Mouse (Mus musculus) stomach, embryonic 15.5 days (tissue): ENCODE measurements around the gene Ppfia3. TPM values are rescaled to one million over a fixed set of nuclear protein-coding genes. Genes with fewer than 3 reads are reported as not detected.
"Not testable (repeated sequence)": the region's sequence is repeated elsewhere in the genome, so short reads cannot be mapped to it uniquely, and the experiment has no call there.

Source experiments
- ATAC-seq: fragments of 200-750 bp; cut with Nextera tagmentation; 2 replicates; pipeline ENCODE4 v1.8.0; 2017; ENCODE audit warnings: low read depth, moderate number of reproducible peaks, moderate TSS enrichment; ENCODE audit not compliant: insufficient read depth, low FRiP score
- H3K27ac ChIP-seq: fragments of 300-500 bp; sonication (generic); 2 replicates; pipeline ENCODE4 v1.5.1; 2015; ENCODE audit warnings: mild to moderate bottlenecking, inconsistent platforms
- H3K27me3 ChIP-seq: fragments of 300-500 bp; sonication (generic); replicated peaks from 2 replicates; pipeline ENCODE4 v1.6.1; 2015; ENCODE audit warnings: inconsistent platforms
- H3K36me3 ChIP-seq: fragments of 300-500 bp; sonication (generic); 2 replicates; pipeline ENCODE4 v1.6.1; 2015; ENCODE audit warnings: inconsistent platforms
- H3K4me1 ChIP-seq: fragments of 300-500 bp; sonication (generic); 2 replicates; pipeline ENCODE4 v1.6.1; 2015; ENCODE audit warnings: inconsistent platforms
- H3K4me2 ChIP-seq: fragments of 300-500 bp; sonication (generic); 2 replicates; pipeline ENCODE4 v1.6.1; 2015; ENCODE audit warnings: mild to moderate bottlenecking, inconsistent platforms
- H3K4me3 ChIP-seq: fragments of 300-500 bp; sonication (generic); replicated peaks from 2 replicates; pipeline ENCODE4 v1.5.1; 2015; ENCODE audit warnings: inconsistent platforms
- H3K9ac ChIP-seq: fragments of 300-500 bp; sonication (generic); 2 replicates; pipeline ENCODE4 v1.6.1; 2015; ENCODE audit warnings: inconsistent platforms
- H3K9me3 ChIP-seq: fragments of 300-500 bp; sonication (generic); 2 replicates; pipeline ENCODE4 v1.6.1; 2016; ENCODE audit warnings: inconsistent platforms
- WGBS: fragments of 180-500 bp; shearing (Covaris S2); methylation state at CpG from one replicate; pipeline ENCODE4 v1.1.7; 2015; 5-methylcytosine and 5-hydroxymethylcytosine counted together
- polyA plus RNA-seq: library from polyadenylated mRNA; unstranded; fragments of >200 nt; fragmentation: Nextera tagmentation; extraction: Ambion mirVana; gene quantifications from 2 replicates; pipeline ENCODE4 v1.2.1, GENCODE M21; 2015

Ppfia3 gene
- polyA plus RNA-seq, 1 experiment from 2014 or later: 4.8 TPM

DNA sequence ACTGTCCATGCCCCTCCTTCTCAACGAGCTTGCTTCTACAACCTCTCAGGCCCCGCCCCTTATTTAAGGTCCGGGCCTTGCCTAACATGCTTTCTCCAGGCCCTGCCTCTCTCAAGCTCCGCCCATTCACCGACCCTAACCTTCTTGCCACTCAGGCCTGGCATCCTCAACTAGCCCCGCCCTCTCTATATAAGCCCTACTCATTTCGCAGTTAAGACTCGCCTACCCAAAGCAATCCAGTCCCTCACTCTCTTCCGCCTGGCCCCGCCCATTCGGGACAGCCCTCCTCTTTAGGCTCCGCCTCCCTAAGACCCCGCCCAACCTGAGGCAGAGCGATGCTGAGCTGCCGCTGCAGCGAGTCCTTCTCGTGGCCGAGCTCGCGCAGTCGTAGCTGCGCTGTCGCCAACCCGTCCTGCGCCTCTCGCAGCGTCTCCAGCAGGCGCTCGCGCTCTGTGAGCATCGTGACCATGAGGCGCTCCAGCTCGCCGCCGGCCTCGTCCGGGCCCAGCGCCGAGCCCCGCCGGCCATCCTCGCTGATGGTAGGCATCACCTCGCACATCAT is 5.5 kb downstream of the Ppfia3 start:
- peak; percentile 82 for ATAC-seq
- Histone ChIP-seq H3K27me3 (peaks cover 47% of the 10 kb centered on the region), H3K4me3 (peak overlapping the region; percentile 48), H3K4me2 (peak overlapping the region; percentile 92), H3K9ac (no peak overlapping the region; the same call in 1 of the 2 replicates), H3K36me3 (no peaks in the 10 kb centered on the region), H3K4me1 (peaks cover 20% of the 10 kb centered on the region), H3K27ac (0 out of 2 replicates have a peak overlapping the region, but pooled peaks have one; percentile 19), H3K9me3 (no peaks in the 10 kb centered on the region)
- WGBS: 1% methylated on average over 43 of the region's 43 CpGs

GRCm38 (mm10) chr7:45360404-45361125 is 6.3 kb downstream of the Ppfia3 start:
- H3K27me3 ChIP-seq: peaks cover 39% of the 10 kb centered on the region
- no peaks in the 10 kb centered on the region for H3K9me3 ChIP-seq
- H3K27ac ChIP-seq: no peak overlapping the region
- WGBS: 47% methylated on average over 18 of the region's 18 CpGs
- H3K36me3 ChIP-seq: no peaks in the 10 kb centered on the region
- H3K4me1 ChIP-seq: peaks cover 14% of the 10 kb centered on the region
- H3K9ac ChIP-seq: no peak overlapping the region
- no peak; the same call in 1 of the 2 replicates for ATAC-seq
- peak overlapping the region; percentile 48; the same call in 1 of the 2 replicates for H3K4me3 ChIP-seq
- peak overlapping the region; percentile 92; the same call in 1 of the 2 replicates for H3K4me2 ChIP-seq

GRCm38 (mm10) chr7:45359081-45359480 is 7.7 kb downstream of the Ppfia3 start:
- not testable (repeated sequence) for H3K9me3 ChIP-seq, H3K9ac ChIP-seq, H3K36me3 ChIP-seq, H3K4me3 ChIP-seq, ATAC-seq, H3K4me2 ChIP-seq, H3K27ac ChIP-seq
- 61% methylated on average over 11 of the region's 11 CpGs for WGBS
- Histone ChIP-seq H3K27me3 (peaks cover 32% of the 10 kb centered on the region), H3K4me1 (peaks cover 14% of the 10 kb centered on the region)

DNA sequence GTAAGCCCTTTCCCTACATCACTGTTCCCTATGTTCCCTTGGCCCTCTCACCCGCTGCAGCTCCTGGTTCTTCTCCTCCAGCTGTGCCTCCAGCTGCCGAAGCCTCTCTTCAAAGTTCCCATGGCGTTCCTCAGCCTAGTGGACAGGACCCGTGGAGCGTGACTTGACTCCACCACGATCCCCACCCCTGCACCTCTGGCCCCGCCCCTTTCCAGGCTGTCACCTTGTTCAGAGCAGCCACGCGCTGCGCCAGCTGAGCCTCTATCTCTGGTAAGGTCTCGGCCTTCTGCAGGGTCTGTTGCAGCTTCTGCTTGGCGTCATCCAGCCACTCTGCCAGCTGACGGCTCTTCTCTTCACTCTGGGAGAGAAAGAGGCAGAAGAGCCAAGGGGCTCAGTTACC is 10.7 kb downstream of the Ppfia3 start:
- Histone ChIP-seq H3K9me3 (no peaks in the 10 kb centered on the region), H3K4me2 (no peak overlapping the region), H3K9ac (no peak overlapping the region), H3K4me1 (no peaks in the 10 kb centered on the region; the same call in 1 of the 2 replicates), H3K27me3 (peaks cover 10% of the 10 kb centered on the region), H3K4me3 (no peak overlapping the region), H3K36me3 (no peaks in the 10 kb centered on the region), H3K27ac (no peak overlapping the region)
- ATAC-seq: no peak
- 53% methylated on average over 13 of the region's 13 CpGs for WGBS

DNA sequence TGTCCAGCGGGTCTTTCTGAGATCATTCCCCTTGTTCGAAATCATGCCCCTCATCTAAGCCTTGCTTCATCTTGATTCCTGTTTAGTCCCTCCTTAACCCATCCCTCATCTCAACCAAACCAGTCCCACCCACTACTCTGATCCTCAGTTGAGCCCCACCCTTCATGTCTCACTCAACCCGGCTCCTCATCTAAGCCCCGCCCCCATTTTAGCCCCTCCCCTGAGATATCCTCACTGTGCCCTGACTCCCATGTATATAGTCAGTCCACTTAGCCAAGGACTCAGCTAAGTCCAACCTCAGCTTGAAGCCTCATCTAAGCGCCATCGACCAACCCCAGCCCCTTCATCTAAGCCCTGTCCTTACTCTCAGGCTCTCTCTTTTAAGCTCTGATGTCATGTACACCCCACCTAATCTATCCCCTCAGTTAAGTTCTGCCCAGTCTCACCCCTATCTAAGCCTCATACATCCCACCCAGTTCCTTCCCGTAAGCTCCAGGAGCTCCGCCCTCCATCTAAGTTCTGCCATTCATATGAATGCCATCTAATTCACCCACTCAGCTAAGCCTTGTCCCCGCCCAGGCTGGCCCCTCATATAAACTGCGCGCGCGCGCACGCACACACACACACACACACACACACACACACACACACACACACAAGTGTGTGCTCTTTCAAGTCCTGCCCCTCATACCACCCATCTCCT is 11.3 kb downstream of the Ppfia3 start:
- no peak for ATAC-seq

DNA sequence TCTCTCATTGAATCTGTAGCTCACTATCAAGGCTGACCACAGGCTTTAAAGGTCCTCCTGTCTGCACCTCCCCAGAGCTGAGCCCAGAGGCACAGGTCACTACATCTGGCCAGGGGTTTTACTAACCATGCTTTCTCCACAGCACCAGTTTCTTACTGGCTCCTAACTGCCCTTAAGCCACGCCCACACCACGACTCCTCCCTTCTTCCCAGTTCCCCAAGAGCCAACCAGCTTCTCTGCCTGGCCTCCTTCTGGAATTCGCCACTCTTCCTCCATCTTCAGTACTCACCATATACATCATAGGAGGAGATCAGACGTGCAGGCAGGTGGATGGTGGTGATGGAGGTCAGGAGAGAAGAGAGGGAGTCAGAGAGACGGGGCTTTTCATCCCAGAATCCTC is 13.8 kb downstream of the Ppfia3 start:
- Histone ChIP-seq H3K27me3 (no peaks in the 10 kb centered on the region), H3K4me1 (no peaks in the 10 kb centered on the region), H3K36me3 (no peaks in the 10 kb centered on the region), H3K4me2 (no peak overlapping the region), H3K27ac (no peak overlapping the region), H3K4me3 (no peak overlapping the region), H3K9ac (no peak overlapping the region), H3K9me3 (no peaks in the 10 kb centered on the region)
- ATAC-seq: no peak
- WGBS: 18% methylated on average over 5 of the region's 5 CpGs

More for the DNA sequence above, 11.3 kb downstream of the Ppfia3 start:
- H3K4me2 ChIP-seq: no peak overlapping the region
- 65% methylated on average over 15 of the region's 15 CpGs for WGBS
- H3K27ac ChIP-seq: no peak overlapping the region
- no peaks in the 10 kb centered on the region for H3K36me3 ChIP-seq
- 0 out of 2 replicates have a peak, but pooled peaks cover 5% of the 10 kb centered on the region for H3K27me3 ChIP-seq
- no peaks in the 10 kb centered on the region for H3K4me1 ChIP-seq
- H3K9me3 ChIP-seq: no peaks in the 10 kb centered on the region
- no peak overlapping the region for H3K4me3 ChIP-seq
- H3K9ac ChIP-seq: no peak overlapping the region

DNA sequence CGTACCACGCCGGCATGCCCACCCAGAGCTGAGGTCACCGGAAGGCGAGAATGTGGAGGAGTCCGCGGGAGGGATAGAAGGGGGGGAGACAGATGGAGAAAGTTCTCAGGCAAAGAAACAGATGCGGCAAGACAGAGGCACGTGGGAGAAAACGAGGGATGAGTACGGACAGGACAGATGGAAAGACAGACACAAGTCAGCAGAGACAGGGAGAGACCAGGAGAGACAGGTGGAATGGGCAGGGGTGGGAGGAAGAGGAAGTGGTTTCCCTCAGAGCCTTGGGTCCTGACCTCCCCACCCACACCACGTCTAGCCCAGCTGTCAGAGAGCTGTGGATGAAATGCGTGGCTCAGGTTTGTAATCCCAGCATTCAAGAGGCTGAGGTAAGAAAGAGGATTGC is 19.9 kb downstream of the Ppfia3 start:
- no peaks in the 10 kb centered on the region for H3K9me3 ChIP-seq
- no peaks in the 10 kb centered on the region for H3K4me1 ChIP-seq
- H3K36me3 ChIP-seq: no peaks in the 10 kb centered on the region
- no peak overlapping the region for H3K4me2 ChIP-seq
- H3K4me3 ChIP-seq: no peak overlapping the region
- H3K27ac ChIP-seq: no peak overlapping the region
- WGBS: 72% methylated on average over 13 of the region's 13 CpGs
- no peak overlapping the region for H3K9ac ChIP-seq
- no peak for ATAC-seq
- no peaks in the 10 kb centered on the region for H3K27me3 ChIP-seq

- Histone ChIP-seq H3K4me2 (no peak overlapping the region), H3K4me1 (peaks cover 26% of the 10 kb centered on the region), H3K9ac (no peak overlapping the region), H3K27ac (no peak overlapping the region), H3K36me3 (no peaks in the 10 kb centered on the region), H3K27me3 (no peaks in the 10 kb centered on the region), H3K4me3 (no peak overlapping the region), H3K9me3 (no peaks in the 10 kb centered on the region)
- no peak for ATAC-seq
- WGBS: 21% methylated on average over 13 of the region's 13 CpGs
These were observed 23.3 kb downstream of the Ppfia3 start for GRCm38 (mm10) chr7:45343543-45343942.

DNA sequence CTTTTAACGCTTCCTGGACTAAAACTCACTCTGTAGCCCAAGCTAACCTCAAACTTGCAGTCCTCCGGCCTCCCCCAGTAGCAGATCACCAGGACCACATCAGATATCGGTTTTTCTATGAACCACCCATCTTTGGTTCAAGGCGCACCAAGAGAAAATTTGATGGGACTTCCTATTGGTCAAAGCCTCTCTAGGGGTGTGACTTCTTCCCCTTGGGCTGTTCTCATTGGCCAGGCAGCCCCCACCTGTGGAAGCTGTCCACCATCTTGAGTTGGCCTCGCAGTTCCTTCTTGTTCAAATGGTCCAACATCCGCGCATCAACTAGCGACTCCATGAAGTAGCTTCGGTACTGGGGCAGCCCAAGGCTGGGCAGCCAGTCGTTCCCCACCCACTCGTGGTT is 24.7 kb downstream of the Ppfia3 start:
- no peaks in the 10 kb centered on the region for H3K27me3 ChIP-seq
- H3K27ac ChIP-seq: no peak overlapping the region
- no peak overlapping the region for H3K4me3 ChIP-seq
- H3K9ac ChIP-seq: no peak overlapping the region
- 87% methylated on average over 11 of the region's 11 CpGs for WGBS
- no peak for ATAC-seq
- H3K4me2 ChIP-seq: no peak overlapping the region
- H3K4me1 ChIP-seq: peaks cover 38% of the 10 kb centered on the region
- no peaks in the 10 kb centered on the region for H3K9me3 ChIP-seq
- H3K36me3 ChIP-seq: no peaks in the 10 kb centered on the region

DNA sequence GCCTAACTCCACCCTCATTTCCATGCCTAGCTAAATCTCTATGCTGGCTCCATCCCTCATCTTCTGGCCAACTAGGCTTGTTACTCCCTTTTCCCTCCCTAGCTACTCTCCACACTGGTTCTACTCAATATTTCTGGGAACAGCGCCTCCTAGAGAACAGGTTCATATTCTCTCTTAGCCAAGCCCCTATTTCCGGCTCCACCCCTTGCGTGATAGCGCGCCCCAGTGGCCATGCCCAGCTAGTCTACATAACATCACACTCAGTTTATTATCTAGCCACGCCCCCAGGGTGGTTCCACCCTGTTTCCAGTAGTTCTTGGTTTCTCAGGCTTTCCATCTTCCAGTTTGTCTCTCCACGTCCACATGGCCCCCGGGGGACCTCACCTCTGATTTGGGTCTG is 25.5 kb downstream of the Ppfia3 start:
- 3% methylated on average over 8 of the region's 8 CpGs for WGBS
- Histone ChIP-seq H3K4me1 (peaks cover 38% of the 10 kb centered on the region), H3K36me3 (no peaks in the 10 kb centered on the region), H3K27me3 (no peaks in the 10 kb centered on the region), H3K27ac (peak overlapping the region; percentile 51), H3K4me3 (peak overlapping the region; percentile 58; the same call in 1 of the 2 replicates), H3K4me2 (peak overlapping the region; percentile 91), H3K9me3 (no peaks in the 10 kb centered on the region), H3K9ac (no peak overlapping the region)
- ATAC-seq: peak; percentile 13; the same call in 1 of the 2 replicates

DNA sequence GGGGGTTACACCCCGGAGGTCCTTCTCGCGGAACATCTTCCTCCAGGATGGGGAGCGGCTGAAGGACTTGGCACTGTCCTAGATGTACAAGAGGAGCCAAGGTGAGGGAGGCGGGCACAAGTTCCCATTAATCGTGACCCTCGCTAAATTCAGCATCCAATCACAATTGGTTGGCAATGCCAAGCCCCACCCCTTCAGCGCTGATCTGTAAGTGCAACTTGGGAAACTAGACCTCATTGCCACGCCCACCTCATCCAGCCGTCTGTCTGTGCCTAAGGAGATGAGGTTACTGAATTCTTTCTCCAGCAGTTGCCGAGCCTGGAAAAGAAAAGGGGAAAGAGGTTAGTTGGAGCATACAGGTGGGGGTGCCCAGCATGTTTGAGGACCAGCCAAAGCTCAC is 26.1 kb downstream of the Ppfia3 start:
- 3% methylated on average over 11 of the region's 11 CpGs for WGBS
- Histone ChIP-seq H3K27me3 (no peaks in the 10 kb centered on the region), H3K4me3 (peak overlapping the region; percentile 58), H3K4me1 (peaks cover 38% of the 10 kb centered on the region), H3K4me2 (peak overlapping the region; percentile 91), H3K36me3 (no peaks in the 10 kb centered on the region), H3K9ac (no peak overlapping the region), H3K27ac (peak overlapping the region; percentile 51), H3K9me3 (no peaks in the 10 kb centered on the region)
- ATAC-seq: no peak

GRCm38 (mm10) chr7:45340066-45340442 is 26.8 kb downstream of the Ppfia3 start:
- no peak for ATAC-seq
- Histone ChIP-seq H3K4me1 (peaks cover 41% of the 10 kb centered on the region), H3K4me2 (peak overlapping the region; percentile 91), H3K27ac (peak overlapping the region; percentile 51), H3K9ac (no peak overlapping the region), H3K27me3 (no peaks in the 10 kb centered on the region), H3K36me3 (no peaks in the 10 kb centered on the region), H3K4me3 (peak overlapping the region; percentile 58), H3K9me3 (no peaks in the 10 kb centered on the region)
- WGBS: under 1% methylated on average over 11 of the region's 11 CpGs
